Mouse (Mus musculus): ENCODE measurements around the gene Serpinb1a.

The Serpinb1a gene

DNA sequence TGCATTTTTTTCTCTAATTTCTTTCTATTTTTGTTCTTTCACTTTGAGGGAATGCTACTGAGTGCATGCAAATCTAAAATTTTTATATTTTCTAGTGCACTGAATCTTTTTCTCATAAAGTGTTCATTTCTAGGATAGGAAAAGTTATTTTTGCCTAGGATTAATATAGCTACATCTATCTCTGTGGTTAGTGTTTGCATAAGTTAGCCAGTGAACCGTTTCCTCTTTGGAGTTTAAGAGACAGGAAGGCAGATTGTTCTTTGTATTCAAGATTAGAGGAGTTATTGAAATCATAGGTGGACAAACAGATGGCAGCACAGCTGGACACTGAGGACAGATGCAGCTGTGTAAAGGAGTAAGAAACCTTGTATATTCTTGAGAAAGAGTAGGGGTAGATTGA lies 11.7 kb downstream of the Serpinb1a start:
- no peak for DNase-seq (ENCODE audit: inconsistent age in 2 of 2, low spot score in 1 of 2)

DNA sequence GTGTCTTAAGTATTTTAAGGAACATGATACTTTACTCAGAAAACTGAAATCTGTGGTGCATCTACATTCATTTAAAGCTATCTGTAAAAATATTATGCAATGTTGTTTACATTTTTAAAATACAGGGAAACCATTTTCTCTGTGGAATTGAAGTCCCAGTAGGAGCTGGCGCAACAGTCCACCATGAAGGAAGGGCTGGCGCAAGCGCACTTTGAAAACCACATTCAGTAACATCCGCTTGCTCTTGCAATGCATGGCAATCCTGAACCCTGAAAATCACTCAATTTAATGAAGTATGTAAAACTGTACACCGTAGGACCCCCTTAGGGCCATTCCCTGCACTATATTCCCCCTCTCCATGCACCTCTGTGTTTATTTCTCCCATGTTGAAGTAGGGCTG lies 16.5 kb downstream of the Serpinb1a start:
- DNase-seq (ENCODE audit: inconsistent age in 2 of 2, low spot score in 1 of 2) = no peak

DNA sequence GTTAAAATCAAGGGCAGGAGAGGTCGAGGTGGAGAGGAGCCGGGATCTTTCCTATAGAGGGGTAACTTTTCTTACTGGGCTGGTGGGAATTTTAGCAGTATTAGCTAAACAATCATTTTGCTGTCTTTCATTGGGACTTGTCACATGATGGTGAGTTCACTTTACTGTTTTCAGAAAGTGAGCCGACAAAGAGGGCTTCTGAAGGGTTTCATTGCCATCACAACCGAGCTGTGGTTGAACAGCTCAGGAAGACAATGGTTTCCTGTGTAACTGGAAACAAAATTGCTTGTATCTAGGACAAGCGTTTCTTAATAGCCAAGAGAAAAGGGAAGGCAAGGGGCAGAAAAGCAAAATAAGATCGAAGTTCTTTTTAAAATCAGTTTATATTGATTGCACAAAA lies 17.7 kb downstream of the Serpinb1a start:
- DNase-seq (ENCODE audit: inconsistent age in 2 of 2, low spot score in 1 of 2) = no peak

DNA sequence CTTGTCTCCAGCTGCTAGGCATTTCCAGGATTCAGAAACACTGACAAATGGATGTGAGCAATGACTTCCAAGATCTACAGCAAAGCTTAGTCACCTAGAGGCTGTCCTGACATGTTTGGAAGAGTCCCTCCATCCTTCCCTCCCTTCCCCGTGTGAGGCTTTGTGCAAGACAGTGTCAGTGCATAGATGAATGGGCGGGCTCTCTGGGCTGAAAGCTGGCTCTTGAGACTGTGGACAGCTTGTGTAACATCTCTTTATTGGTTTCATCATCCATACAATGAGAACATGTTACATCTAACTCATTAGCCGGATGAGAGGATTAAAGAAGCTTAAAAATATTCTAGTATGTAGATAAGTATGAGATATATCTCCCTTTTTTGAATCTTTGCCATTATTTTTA lies 18.2 kb downstream of the Serpinb1a start:
- no peak for DNase-seq (ENCODE audit: inconsistent age in 2 of 2, low spot score in 1 of 2)

DNA sequence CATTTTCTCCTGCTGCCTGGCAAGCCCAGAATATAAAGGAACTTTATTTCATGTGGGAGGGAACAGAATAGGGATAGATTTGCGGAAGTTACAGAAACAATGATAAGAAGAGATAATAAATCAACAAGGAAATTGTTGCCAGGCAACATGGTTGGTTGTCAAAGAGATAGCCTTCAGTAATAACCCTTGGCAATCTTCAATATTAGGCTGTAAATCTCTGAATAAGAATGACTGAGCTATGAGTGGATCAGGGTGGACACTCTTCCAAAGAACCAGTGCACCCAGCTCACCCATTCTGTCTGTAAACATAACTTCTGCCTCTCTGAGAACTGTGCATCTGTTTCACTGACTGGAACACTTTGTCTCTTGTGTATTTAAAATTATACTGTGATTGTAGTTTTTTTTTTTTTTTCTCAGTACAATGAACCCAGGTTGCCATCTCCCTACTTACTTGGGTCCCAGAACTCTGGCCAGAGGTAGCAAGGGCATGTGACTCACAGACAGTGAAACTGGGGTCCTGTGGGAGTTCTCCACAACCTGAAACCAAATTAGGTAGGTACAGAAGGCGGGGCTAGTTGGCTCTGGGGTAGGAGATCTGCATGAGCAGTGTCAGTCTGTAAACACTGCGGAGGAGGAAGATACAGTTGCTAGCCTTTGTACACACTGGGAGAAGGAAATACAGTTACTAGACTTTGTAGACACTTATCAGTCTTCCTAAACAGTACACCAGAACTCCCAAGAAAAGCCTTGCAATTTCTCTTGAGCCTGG lies 19.3 kb downstream of the Serpinb1a start:
- peak in 1 of 2 experiments; percentile 84 for DNase-seq (ENCODE audit: inconsistent age in 2 of 2, low spot score in 1 of 2)

DNA sequence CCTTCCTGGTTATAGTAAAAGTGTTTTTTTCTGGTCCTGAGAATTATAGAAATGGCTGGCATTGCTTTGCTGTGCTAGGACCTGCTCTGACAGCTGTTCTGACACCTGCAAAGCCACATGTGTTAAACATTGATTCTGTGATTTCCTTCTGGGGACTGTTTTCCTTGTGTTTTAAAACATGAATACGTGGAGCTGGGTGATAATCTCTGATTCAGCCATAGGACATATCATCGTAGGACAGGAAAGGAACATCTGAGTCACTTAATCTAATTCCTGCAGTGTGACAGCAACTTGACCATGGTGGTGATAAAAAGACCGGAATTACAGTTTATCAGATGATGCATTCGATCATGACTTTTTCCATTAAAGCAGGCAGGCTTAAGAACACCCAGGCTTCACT lies 22.1 kb downstream of the Serpinb1a start:
- DNase-seq (ENCODE audit: inconsistent age in 2 of 2, low spot score in 1 of 2) = peak in 1 of 2 experiments; percentile 78

DNA sequence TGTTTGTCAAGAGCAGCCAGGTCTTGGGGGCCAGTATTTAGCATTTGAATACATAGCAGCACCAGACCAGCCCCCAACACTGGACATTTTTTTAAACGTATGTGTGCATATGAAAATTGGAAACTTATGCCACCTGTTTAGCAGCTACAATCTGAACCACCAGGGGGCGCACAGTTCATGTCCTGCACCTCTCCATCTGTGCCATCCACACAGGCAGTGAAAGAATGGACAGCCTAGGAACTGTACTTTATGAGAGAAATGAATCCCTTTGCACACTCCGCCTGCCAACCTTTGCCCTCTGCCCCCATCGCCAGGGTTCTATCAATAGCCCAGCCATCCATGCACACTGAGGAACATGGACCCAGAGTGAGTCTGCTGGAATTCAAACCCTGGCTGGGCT lies 23.0 kb downstream of the Serpinb1a start:
- peak; percentile 67 to 91 for DNase-seq (ENCODE audit: inconsistent age in 2 of 2, low spot score in 1 of 2)

DNA sequence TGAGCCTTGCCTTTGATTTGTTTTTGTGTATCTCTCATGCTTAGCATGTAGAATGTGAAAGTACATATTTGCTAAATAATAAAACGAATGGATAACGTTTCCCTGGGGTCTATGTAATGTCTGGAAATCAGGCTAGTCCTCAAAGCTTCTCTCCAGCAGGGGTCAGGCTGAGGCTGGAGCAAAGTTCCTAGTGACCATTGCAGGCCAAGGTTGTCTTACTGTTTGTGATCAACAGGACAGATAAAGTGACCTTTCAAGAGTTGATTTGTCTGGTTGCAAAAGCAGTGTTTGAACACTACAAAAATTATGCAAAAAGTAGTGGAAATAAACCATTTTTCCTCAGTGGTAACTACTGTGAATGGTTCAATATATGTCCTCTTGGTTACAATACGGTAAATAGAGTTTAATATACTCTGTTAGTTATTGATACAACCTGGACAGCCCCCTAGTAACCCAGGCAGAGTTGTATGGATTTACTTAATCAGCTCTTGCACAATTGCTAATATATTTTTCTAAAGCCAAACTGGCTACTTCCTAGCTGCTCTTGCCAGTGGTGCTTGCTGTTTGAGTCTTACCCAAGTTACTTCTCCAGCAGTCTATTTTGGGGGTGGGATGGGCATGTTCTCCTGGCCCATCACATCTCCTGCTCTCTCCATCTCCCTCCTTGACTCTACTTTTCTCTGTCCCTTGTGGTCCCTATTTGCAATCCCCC lies 23.7 kb downstream of the Serpinb1a start:
- peak; percentile 65 to 89 for DNase-seq (ENCODE audit: inconsistent age in 2 of 2, low spot score in 1 of 2)

DNA sequence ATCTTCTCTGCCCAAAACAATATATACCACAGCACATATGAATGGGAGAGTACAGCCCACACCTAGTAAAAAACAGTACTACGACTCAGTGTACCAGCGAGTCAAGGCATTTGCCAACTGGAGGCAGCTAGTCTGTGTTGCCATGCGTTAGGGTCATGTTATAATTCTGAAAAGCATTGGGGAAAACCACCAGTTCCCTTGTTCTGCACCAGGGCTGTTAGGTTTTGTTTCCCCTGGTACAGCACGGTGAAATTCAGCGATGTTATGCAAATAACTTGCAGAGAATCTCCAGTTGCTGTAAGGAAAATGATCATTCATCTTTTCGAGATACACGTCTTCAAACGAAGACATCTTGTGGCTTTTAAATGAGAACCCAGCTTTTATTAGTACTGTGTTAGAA lies 25.4 kb downstream of the Serpinb1a start:
- no peak for DNase-seq (ENCODE audit: inconsistent age in 2 of 2, low spot score in 1 of 2)

DNA sequence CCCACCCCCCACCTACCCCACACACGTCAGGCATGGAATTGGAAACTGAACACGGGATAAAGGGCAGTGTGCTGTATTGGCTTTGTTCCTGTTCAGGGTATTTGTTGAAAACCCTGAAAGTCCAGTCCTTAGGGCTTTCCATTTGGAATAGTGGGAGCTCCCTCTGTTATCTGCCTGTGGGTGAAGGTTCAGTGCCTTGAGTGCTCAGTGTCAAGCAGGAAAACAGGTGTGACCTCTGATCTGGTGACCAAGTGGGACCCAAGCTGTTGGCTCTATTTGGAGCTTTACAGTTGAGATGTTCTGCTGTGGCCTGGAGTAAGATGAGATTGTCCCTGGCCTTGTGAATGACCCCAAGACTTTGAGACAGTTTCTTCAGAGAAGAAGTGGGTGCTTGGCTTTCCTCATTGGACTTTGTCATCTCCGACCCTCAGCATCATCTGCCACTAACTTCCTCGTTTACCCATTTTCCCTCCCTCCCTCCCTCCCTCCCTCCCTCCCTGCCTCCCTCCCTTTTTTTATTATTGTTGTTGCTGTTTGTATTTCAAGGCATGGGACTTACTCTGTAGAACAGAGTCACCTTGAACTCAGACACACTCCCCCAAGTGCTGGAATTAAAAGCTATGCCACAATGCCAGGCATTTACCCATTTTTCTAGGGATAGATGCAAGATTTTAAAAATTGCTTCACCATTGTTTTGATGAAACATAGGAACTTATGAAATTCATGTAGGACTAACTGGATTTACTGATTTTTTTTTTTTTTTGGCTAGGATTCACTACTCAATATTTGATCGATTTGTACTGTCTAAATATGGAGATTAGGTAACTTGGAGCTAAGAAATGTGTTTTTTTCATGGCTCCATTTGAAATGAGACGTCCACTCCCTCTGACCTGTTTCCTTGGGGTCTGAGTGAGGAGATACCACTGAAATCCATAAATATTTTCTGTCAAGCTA lies 26.3 kb downstream of the Serpinb1a start:
- peak in 1 of 2 experiments; percentile 48 for DNase-seq (ENCODE audit: inconsistent age in 2 of 2, low spot score in 1 of 2)

DNA sequence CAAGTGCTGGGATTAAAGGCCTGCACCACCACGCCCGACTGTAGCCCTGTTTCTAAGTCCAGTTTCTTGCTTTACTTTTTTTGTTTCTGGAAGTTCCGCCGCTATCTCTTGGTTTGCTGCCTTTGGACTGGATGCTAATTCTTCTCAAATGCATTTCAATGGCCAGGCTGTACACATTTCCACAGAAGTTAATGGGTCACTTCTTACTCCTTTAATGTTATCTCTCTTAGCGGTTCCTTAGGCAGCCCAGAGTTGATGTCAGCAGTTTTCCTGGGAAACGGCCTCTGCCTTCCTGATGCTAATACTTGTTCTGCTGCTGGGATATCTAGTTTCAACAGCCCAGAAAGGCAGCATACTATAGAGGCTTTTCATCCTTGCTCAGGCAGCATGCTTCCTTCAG lies 27.9 kb downstream of the Serpinb1a start:
- no peak for DNase-seq (ENCODE audit: inconsistent age in 2 of 2, low spot score in 1 of 2)

DNA sequence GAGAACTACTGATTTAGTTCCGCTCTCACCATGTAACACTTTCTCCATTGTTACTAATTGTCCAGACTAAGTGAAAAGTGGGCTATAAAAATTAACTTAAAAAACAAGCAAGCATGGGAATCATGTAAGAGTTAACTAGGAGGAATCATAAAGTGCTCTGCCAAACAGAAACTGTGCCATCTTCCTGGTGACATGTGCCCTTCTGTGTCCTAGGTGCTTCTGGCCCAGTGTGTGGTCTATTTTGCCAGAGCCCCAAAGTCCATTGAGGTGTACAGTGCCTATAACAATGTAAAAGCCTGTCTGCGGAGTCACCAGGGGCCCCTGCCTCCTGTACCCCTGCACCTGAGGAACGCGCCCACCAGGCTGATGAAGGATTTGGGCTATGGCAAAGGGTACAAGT lies 29.3 kb downstream of the Serpinb1a start:
- no peak for DNase-seq (ENCODE audit: inconsistent age in 2 of 2, low spot score in 1 of 2)

DNA sequence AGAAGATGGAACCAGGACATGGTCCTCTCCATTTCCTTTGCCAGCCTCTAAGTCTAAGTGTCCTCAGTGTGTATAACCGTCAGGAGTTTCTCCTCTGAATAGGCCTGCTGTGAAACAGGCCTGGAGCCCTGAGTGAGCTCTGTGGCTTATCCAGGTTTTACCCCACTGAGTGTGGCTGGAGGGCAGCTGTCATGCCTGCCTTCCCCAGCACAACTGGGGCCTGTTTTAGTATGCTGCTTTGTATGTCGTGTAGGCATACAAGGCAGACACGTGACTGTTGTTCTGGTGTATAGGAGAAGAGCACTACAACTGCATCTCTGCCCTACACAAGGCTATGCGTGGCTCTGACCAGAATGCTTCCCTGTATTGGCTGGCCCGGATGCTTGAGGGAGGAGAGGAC lies 31.1 kb downstream of the Serpinb1a start:
- DNase-seq (ENCODE audit: inconsistent age in 2 of 2, low spot score in 1 of 2) = no peak

DNA sequence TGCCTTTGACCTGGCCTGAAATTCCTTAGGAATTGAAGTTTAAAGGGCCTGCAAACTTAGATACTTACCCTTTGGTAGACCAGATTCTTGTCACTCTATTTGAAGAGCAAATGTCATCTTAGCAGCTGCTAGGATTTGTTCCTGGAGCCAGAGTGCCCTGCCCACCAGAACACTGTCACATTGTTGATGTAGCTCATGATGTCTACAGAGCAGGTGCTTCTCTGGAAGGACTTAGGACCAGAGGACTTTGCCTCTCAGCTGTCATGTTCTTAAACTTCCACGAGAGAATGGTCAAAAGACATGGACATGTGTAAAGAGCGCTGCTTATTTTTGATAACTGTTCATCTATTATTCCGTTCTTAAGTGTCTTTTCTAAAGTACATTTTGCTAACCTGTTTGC lies 31.7 kb downstream of the Serpinb1a start:
- DNase-seq (ENCODE audit: inconsistent age in 2 of 2, low spot score in 1 of 2) = no peak

DNA sequence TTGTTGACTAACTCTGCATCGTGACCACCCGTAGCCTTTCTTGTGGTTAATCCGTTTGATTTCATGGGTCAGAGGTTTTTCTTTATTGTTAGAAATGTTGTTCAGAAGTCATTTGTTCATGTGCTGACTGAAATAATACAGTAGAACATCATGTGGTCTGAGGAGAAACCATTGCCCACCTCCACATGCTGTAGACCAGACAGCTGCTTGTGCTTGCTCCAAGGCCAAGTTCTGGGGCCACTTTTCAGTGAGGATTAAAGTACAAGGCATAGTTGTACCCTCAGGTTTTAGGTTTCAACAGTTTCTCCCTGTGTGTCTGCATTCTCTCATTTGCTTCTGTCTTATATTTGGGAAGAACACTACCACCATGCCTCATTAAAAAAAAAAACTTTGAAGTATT lies 43.4 kb downstream of the Serpinb1a start:
- no peak for DNase-seq (ENCODE audit: inconsistent age in 2 of 2, low spot score in 1 of 2)

DNA sequence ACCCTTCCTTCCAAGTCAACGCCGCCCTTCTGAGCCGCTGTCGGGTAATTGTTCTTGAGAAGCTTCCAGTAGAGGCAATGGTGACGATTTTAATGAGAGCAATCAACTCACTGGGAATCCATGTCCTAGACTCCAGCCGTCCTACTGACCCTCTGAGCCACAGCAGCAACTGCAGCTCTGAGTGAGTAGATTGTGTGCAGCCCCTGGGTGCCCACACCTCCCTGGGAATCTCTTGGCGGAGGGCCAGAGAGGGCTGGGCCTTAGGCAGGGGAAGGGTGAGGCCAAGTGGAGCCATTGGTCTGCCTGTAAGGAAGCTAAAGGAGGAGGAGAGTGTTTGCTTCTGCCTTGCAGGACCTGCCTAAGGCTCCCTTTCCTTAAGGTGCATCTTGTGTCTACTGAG lies 44.2 kb downstream of the Serpinb1a start:
- peak in 1 of 2 experiments; percentile 47 for DNase-seq (ENCODE audit: inconsistent age in 2 of 2, low spot score in 1 of 2)

DNA sequence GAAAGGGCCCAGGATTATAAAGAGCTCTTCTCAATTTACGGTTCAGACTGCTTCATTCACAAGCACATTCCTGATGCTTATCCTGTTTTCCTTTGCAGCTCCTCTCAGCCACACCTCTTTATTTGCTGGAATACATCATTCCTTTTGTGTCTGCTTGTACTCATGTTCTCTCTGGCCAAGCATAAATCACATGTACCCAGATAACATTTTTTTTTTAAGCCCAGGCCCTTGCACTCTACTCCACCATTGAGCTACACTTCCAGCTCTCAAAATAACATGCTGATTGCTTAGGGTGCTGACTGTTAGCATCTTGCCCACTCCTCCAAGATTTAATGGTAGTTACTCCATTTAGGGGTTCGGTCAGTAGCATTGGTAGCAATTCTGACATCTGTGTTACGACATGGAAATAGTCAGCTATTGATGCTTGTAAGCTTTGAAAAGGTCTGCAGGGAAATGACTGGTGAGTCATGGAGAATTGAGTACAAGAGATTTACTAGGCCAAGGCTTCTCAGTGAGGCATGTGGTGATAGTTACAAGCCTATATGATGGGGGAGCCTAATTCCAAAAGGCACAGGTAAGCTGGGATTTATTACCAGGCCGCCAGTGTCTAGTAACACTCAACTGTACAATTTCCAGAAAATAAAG lies 47.2 kb downstream of the Serpinb1a start:
- DNase-seq (ENCODE audit: inconsistent age in 2 of 2, low spot score in 1 of 2) = peak; percentile 48 to 85

DNA sequence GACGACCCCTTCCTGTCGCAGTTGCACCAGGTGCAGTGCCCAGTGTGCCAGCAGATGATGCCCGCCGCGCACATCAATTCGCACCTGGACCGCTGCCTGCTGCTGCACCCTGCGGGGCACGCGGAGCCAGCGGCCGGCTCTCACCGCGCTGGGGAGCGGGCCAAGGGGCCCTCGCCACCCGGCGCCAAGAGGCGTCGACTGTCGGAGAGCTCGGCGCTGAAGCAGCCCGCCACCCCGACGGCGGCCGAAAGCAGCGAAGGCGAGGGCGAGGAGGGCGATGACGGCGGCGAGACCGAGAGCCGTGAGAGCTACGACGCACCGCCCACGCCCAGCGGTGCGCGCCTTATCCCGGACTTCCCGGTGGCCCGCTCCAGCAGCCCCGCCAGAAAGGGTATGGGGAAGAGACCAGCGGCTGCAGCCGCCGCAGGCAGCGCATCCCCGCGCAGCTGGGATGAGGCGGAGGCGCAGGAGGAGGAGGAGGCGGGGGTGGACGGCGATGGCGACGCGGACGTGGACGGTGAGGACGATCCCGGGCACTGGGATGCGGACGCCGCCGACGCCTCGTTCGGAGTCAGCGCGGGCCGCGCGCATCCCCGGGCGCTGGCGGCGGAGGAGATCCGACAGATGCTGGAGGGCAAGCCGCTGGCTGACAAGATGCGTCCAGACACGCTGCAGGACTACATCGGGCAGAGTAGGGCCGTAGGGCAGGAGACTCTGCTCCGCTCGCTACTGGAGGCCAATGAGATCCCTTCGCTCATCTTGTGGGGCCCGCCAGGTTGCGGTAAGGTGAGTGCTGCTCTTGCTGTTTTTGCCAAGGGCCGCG lies 48.5 kb downstream of the Serpinb1a start, which contains the start of gene D930007J09Rik:
D930007J09Rik (minus strand) TSS at position 591 of the 823 bp plus-strand sequence.
- peak in 1 of 2 experiments; percentile 87 for DNase-seq (ENCODE audit: inconsistent age in 2 of 2, low spot score in 1 of 2)

DNA sequence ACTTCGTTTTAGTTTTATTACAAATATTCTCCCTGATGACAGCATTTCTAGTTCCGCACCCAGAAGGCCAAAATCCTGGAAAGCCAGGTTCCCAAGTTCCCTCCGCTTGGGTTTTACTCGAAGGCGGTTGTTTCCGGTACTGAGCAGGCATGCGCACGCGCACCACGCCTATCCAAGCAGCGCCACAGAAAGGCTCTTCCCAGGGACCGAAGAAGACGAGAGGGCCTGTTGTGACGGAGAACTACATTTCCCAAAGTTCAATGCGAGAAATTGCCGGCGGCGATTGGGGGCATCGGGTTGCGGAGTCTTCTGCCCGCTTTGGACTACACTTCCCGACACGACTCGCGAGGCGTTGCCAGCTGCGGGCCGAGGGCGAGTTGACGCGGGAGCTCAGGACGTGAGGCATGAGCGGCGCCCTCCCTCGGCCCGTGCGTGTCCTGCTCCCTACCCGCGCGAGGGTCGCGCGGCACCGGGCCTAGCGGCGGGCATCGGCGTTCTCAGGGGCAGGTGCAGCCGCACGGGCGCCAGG lies 49.2 kb downstream of the Serpinb1a start, which contains the start of gene Wrnip1:
Wrnip1 (plus strand) TSS at position 346 of the 529 bp plus-strand sequence.
- DNase-seq (ENCODE audit: inconsistent age in 2 of 2, low spot score in 1 of 2) = peak; percentile 98 to 99

DNA sequence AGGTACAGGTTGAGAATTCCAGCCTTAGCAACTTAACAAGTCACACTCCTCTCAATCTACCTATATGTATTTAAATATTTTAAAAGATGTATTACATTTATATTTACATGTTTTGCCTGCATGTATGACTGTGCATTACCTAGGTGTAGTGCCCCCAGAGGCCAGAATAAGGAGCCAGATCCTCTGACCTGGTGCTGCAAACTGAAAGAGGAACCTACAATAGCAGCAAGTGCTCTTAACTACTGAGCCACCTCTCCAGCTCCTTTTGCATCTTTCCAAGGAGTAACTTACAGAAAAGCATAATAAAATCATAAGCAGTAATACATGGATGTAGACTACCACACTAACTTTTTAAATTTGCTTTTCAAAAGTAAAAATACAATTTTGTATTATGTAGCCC lies 50.1 kb downstream of the Serpinb1a start:
- DNase-seq (ENCODE audit: inconsistent age in 2 of 2, low spot score in 1 of 2) = no peak

All from adrenal gland, adult (tissue).